Mouse (Mus musculus) right cerebral cortex, postnatal 10 days (tissue): ENCODE results near the gene Cbll1.
"Not testable (repeated sequence)": the region's sequence is repeated elsewhere in the genome, so short reads cannot be mapped to it uniquely, and the experiment has no call there.

ENCODE experiments used
- DNase-seq, 2 experiments: peaks; one replicate each; pipeline ENCODE4 v3.0.0; 2021; ENCODE audit warnings: low spot score in 2 of 2

Gene Cbll1

GRCm38 (mm10) chr12:31498936-31499313, 491 bp downstream of the Cbll1 start:
- no peak for DNase-seq

- no peak for DNase-seq
These were observed 13.0 kb downstream of the Cbll1 start for GRCm38 (mm10) chr12:31486431-31486830.

- not testable (repeated sequence) for DNase-seq
These were observed 21.2 kb downstream of the Cbll1 start for GRCm38 (mm10) chr12:31478182-31478581.

GRCm38 (mm10) chr12:31462615-31463014, 36.8 kb downstream of the Cbll1 start:
- no peak for DNase-seq

- no peak for DNase-seq
These were observed 38.0 kb downstream of the Cbll1 start for GRCm38 (mm10) chr12:31461371-31461770.

GRCm38 (mm10) chr12:31460270-31460669, 39.1 kb downstream of the Cbll1 start:
- DNase-seq: not testable (repeated sequence)

GRCm38 (mm10) chr12:31458474-31458873, 40.9 kb downstream of the Cbll1 start:
- no peak for DNase-seq

GRCm38 (mm10) chr12:31456271-31456670, 43.1 kb downstream of the Cbll1 start:
- no peak for DNase-seq

GRCm38 (mm10) chr12:31449341-31449740, 50.1 kb downstream of the Cbll1 start:
- no peak for DNase-seq

- DNase-seq: no peak
These were observed 54.6 kb downstream of the Cbll1 start for GRCm38 (mm10) chr12:31444827-31445226.

GRCm38 (mm10) chr12:31444131-31444546, 55.3 kb downstream of the Cbll1 start:
- DNase-seq: no peak

- DNase-seq: no peak
These were observed 59.8 kb downstream of the Cbll1 start for GRCm38 (mm10) chr12:31439612-31440011.

GRCm38 (mm10) chr12:31437791-31438190, 61.6 kb downstream of the Cbll1 start:
- DNase-seq: no peak
